Mouse (Mus musculus): ENCODE data around the gene Pik3c2a. TPM values are rescaled to one million over a fixed set of nuclear protein-coding genes. Genes with fewer than 3 reads are reported as not detected.

The Pik3c2a gene
- total and polyA plus RNA-seq, 3 experiments = 10.9 to 35.3 (median 14.3) TPM

DNA sequence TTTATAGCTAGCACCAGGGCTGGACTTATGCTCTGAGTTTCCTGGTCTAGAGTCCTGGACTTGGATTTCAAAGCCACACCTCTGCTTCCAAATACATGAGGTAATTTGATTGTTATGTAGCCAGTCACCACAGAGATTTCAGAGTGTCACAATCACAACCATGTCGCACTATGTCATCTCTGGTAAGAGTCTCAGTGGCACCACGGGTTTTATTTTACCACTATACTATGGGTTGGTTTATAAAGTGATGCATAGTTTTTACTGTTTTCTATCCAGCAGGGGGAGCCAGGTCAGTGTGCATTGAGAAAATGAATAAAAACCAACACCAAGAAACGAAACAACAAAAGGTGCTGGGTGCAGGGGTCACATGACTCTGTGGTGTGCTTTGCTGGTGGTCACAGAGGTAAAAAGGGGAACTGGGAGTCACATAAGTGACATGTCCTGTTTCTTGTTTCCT lies 15.8 kb upstream of the Pik3c2a start (continued):
- TF ChIP-seq ZMIZ1 (IDR thresholded peaks at IDR 0.05; ENCODE audit: low read depth, low read length) = no peak
- peak; percentile 84 for TF ChIP-seq RAD21 (IDR thresholded peaks at IDR 0.05; ENCODE audit: low read depth, low read length)
- TF ChIP-seq USF2 (conservative IDR thresholded peaks at IDR 0.05; ENCODE audit: low read depth, low read length) = peak; percentile 86
- TF ChIP-seq MXI1 (IDR thresholded peaks at IDR 0.05; ENCODE audit: low read depth, low read length) = peak; percentile 41; the same call in 1 of the 2 replicates
- no peak for TF ChIP-seq CHD2 (IDR thresholded peaks at IDR 0.05; ENCODE audit: low read length)
- TF ChIP-seq MEF2A (IDR thresholded peaks at IDR 0.05; ENCODE audit: borderline replicate concordance, low read depth, low read length) = peak; percentile 72

DNA sequence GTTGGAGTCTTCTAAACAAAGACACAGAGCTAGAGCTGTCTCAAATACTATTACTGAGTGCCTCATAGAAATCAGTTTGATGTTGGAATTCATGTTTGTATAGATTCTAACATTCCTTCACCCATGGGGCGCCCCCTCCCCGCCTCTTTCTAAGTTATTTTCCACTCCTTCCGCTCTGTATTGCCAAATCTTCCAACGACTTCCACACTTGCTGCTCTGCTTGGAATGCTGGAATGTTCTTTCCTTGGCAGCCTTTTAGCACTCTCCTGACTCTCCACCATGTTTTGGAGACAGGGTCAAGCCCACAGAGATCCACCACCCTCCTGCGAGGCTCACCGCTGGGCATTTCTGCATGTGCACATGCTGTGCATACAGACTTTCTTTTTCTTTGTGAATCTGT lies 14.1 kb upstream of the Pik3c2a start:
- dilution Hi-C loops (cut with MboI; ENCODE audit: extremely low pct_ligation_motif_present, extremely low pct_unique_long_range_greater_than_20kb, low sequenced_read_pairs) = no loop called here

DNA sequence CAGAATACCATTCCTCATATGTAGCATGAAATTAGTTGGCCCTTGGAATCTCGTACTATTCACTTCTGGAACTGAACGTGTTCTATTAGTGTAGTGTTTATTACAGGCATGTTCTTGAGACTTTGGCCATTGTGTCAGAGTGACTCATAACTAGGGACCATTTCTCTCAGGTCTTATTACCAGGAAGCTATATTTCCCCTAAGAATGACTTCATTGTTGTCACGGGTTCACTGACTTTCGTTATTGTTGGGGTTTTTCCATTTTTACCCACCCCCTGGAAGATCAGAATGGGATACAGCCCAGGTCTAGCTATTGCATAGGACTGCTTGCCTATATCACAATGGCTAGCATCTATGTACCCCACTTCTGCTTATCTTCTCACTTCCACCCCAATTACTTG lies 13.7 kb upstream of the Pik3c2a start:
- peak; percentile 70; the same call in 1 of the 2 replicates for TF ChIP-seq IRF4 (IDR thresholded peaks at IDR 0.05; ENCODE audit: low read depth, low read length)
- TF ChIP-seq JUND (conservative IDR thresholded peaks at IDR 0.05; ENCODE audit: low read depth, low read length) = peak; percentile 73
- peak; percentile 71; the same call in 1 of the 2 replicates for TF ChIP-seq ETS1 (conservative IDR thresholded peaks at IDR 0.05; ENCODE audit: low read depth, low read length)
- TF ChIP-seq EP300 (IDR thresholded peaks at IDR 0.05; ENCODE audit: low read length) = peak; percentile 62
- peak; percentile 75 for TF ChIP-seq BHLHE40 (IDR thresholded peaks at IDR 0.05; ENCODE audit: low read depth, low read length)
- TF ChIP-seq TCF12 (IDR thresholded peaks at IDR 0.05; ENCODE audit: low read depth, low read length) = no peak; the same call in 1 of the 2 replicates
- peak; percentile 55; the same call in 1 of the 2 replicates for TF ChIP-seq MEF2A (IDR thresholded peaks at IDR 0.05; ENCODE audit: borderline replicate concordance, low read depth, low read length)
- TF ChIP-seq ELF1 (IDR thresholded peaks at IDR 0.05; ENCODE audit: low read depth, low read length) = no peak
- no peak for TF ChIP-seq UBTF (IDR thresholded peaks at IDR 0.05; ENCODE audit: low read depth, low read length)
- peak; percentile 88 for TF ChIP-seq JUN (IDR thresholded peaks at IDR 0.05; ENCODE audit: insufficient read depth, low read depth, low read length)
- dilution Hi-C loops (cut with MboI; ENCODE audit: extremely low pct_ligation_motif_present, extremely low pct_unique_long_range_greater_than_20kb, low sequenced_read_pairs) (no loop called here), in situ Hi-C loops (cut with MboI; ENCODE audit: low pct_ligation_motif_present, low pct_unique_long_range_greater_than_20kb, low sequenced_read_pairs) (loop anchor here (5.0 to 10.0 kb wide), 2 partner anchors 35 to 58 kb away; no protein-coding TSS in a partner anchor)
- Histone ChIP-seq H3K4me2 (ENCODE audit: insufficient read depth, low read depth, poor library complexity, severe bottlenecking) (peak overlapping the region; percentile 18; the same call in 1 of the 2 replicates), H3K79me2 (replicated peaks; ENCODE audit: control insufficient read depth, extremely low read depth, insufficient read depth, poor library complexity, severe bottlenecking) (no peaks in the 10 kb centered on the region), H3K9me3 (replicated peaks; ENCODE audit: low read length) (no peaks in the 10 kb centered on the region), H3K27me3 (replicated peaks) (no peaks in the 10 kb centered on the region), H3K9ac (ENCODE audit: insufficient read depth, low read depth) (no peak overlapping the region), H3K27ac (ENCODE audit: insufficient read depth, low read depth) (no peak overlapping the region), H3K36me3 (replicated peaks in 1 of 2; ENCODE audit: control insufficient read depth in 1 of 2, insufficient read depth in 1 of 2, low read length in 1 of 2) (no peaks in the 10 kb centered on the region), H3K4me1 (ENCODE audit: control insufficient read depth in 1 of 2, insufficient read depth in 2 of 2) (peaks cover 3 to 29% of the 10 kb centered on the region in 2 experiments; a peak in 3 of 4 replicates), H3K4me3 (replicated peaks in 1 of 3; ENCODE audit: low read depth in 2 of 3, low read length in 2 of 3, poor library complexity in 1 of 3) (no peak overlapping the region)
- DNase-seq (ENCODE audit: extremely low read depth) = peak; percentile 32

More for the DNA sequence above, 14.1 kb upstream of the Pik3c2a start:
- TF ChIP-seq TCF12 (IDR thresholded peaks at IDR 0.05; ENCODE audit: low read depth, low read length) (no peak), KAT2A (IDR thresholded peaks at IDR 0.05; ENCODE audit: insufficient replicate concordance, low read length) (no peak), EP300 (IDR thresholded peaks at IDR 0.05; ENCODE audit: low read length) (no peak), CHD1 (IDR thresholded peaks at IDR 0.05; ENCODE audit: low read depth, low read length) (no peak), MAFK (IDR thresholded peaks at IDR 0.05; ENCODE audit: insufficient replicate concordance, low read length) (no peak), GABPA (IDR thresholded peaks at IDR 0.05; ENCODE audit: insufficient replicate concordance, low read depth, low read length) (no peak), UBTF (IDR thresholded peaks at IDR 0.05; ENCODE audit: low read depth, low read length) (no peak), TBP (conservative IDR thresholded peaks at IDR 0.05; ENCODE audit: low read depth, low read length) (no peak), JUND (conservative IDR thresholded peaks at IDR 0.05; ENCODE audit: low read depth, low read length) (no peak), MAZ (IDR thresholded peaks at IDR 0.05; ENCODE audit: low read depth, low read length) (no peak), USF2 (conservative IDR thresholded peaks at IDR 0.05; ENCODE audit: low read depth, low read length) (no peak), ZMIZ1 (IDR thresholded peaks at IDR 0.05; ENCODE audit: low read depth, low read length) (no peak), RCOR1 (conservative IDR thresholded peaks at IDR 0.05; ENCODE audit: low read depth, low read length) (no peak), E2F4 (IDR thresholded peaks at IDR 0.05; ENCODE audit: insufficient replicate concordance, low read depth, low read length) (no peak), MYC (IDR thresholded peaks at IDR 0.05; ENCODE audit: low read depth, low read length) (no peak), PAX5 (IDR thresholded peaks at IDR 0.05; ENCODE audit: low read length) (no peak)
- in situ Hi-C loops (cut with MboI; ENCODE audit: low pct_ligation_motif_present, low pct_unique_long_range_greater_than_20kb, low sequenced_read_pairs) = loop anchor here (5.0 to 10.0 kb wide), 2 partner anchors 35 to 57 kb away; no protein-coding TSS in a partner anchor
- H3K9me3 ChIP-seq (replicated peaks; ENCODE audit: low read length) = no peaks in the 10 kb centered on the region
- no peaks in the 10 kb centered on the region for H3K79me2 ChIP-seq (replicated peaks; ENCODE audit: control insufficient read depth, extremely low read depth, insufficient read depth, poor library complexity, severe bottlenecking)
- no peak overlapping the region for H3K4me3 ChIP-seq (replicated peaks in 1 of 3; ENCODE audit: low read depth in 2 of 3, low read length in 2 of 3, poor library complexity in 1 of 3)
- H3K27me3 ChIP-seq (replicated peaks) = no peaks in the 10 kb centered on the region
- no peaks in the 10 kb centered on the region for H3K36me3 ChIP-seq (replicated peaks in 1 of 2; ENCODE audit: control insufficient read depth in 1 of 2, insufficient read depth in 1 of 2, low read length in 1 of 2)
- no peak for DNase-seq (ENCODE audit: extremely low read depth)
- H3K27ac ChIP-seq (ENCODE audit: insufficient read depth, low read depth) = no peak overlapping the region
- peaks cover 3 to 33% of the 10 kb centered on the region in 2 experiments; a peak in 3 of 4 replicates for H3K4me1 ChIP-seq (ENCODE audit: control insufficient read depth in 1 of 2, insufficient read depth in 2 of 2)
- no peak overlapping the region for H3K4me2 ChIP-seq (ENCODE audit: insufficient read depth, low read depth, poor library complexity, severe bottlenecking)
- H3K9ac ChIP-seq (ENCODE audit: insufficient read depth, low read depth) = no peak overlapping the region

Measured in CH12.LX (cell line).